Mouse (Mus musculus): ENCODE measurements around the gene Tysnd1.

Gene Tysnd1

DNA sequence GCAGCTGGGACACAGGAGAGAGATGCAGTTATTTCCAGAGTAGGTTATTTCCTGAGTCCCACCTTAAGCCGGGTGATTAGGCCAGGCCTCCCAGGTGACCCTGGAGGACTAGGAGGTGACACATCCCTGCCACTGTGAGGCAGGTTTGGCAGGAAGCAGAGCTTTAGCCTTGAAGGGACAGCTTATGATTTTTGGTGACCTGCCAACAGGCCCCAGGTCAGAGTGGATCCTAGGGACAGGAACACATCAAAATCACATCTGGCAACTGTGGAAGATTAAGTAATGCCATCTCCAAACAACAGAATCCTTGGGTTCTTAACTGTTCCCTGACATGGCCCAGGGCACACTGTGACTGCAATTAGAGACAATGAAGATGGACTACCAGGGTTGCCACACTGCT lies 46.0 kb downstream of the Tysnd1 start:
- no peak for DNase-seq

GRCm38 (mm10) chr10:61741873-61742272 lies 46.6 kb downstream of the Tysnd1 start:
- no peak for DNase-seq

DNA sequence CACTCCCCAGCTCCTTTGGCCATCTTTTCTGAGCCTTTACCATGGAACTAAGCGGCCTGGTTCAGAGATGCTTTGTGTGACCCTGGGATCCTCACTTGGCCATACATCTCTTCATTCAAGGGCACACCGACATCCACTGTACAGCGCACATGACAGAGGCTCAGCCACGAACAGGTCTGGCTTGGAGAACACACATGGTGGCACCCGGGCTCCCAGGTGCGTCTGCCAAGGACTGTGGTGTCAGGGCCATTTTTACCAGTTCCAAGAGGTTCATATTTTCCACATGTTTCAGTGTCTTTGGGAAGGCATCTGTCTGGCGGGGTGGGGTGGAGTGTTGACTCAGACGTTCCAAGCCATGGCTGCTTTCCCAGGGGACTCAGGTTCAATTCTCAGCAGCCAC lies 47.0 kb downstream of the Tysnd1 start:
- no peak for DNase-seq

- peak; percentile 62 for DNase-seq
Observed at GRCm38 (mm10) chr10:61745133-61745532, 49.8 kb downstream of the Tysnd1 start.

DNA sequence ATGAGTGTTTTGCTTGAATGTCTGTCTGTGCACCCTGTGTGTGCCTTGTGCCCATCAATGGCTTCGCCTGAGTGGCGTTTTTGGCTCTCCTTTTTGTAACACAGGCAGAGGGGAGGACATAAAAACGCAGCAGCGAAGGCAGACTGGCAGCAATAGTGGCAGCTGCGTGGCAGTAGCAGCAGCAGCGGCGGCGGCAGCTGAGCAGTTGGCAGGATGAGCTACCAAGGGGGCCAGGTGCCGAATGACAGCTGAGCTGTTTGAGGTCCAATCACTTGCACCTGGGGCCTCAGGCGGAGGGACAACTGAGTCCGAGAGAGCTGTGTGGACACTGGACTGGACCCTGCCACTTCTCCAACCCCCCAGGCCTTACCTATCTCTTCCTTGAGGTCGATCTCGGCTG lies 52.0 kb downstream of the Tysnd1 start:
- DNase-seq, result no peak

GRCm38 (mm10) chr10:61750014-61750413 lies 54.7 kb downstream of the Tysnd1 start:
- DNase-seq, result no peak

DNA sequence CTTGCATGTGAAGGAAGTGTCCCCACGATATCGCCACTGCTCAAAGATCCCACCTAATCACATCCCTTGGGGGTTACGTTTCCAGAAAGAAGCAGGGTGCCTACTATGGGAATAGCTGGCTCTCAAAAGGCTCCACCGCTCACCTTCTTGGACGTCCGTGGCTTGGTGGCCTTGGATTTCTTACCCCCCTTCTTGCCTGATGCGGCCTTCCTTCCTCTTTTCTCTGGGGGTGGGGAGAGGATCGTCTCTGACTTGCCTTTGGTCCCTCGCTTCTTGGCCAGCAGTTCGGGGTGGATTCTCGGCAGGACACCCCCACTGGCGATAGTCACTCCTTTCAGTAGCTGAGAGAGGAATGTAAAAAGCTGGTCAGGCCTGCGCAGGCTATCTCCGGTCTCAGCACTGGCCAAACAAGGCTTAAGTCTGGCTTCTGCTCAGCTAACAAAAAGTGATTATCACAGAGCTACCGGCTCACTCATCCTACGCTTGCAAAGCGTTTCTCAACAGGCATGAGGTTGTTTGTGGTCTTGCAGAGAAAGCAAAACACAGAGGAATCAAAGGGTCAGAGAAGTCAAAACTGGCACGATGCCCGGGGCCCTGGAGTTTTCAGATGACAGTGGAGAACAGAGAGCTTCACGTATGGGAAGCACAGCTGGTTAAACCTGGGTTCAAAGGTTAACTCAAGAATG lies 56.4 kb downstream of the Tysnd1 start:
- peak; percentile 53 for DNase-seq

All from lung, postnatal 14 days (tissue).